Mouse (Mus musculus) neutrophil, adult 5-6 weeks (primary cell): Measurements from ENCODE around the gene Tbx18. TPM values are rescaled to one million over a fixed set of nuclear protein-coding genes. Genes with fewer than 3 reads are reported as not detected.

Experiments used
- ATAC-seq: fragments of 151-379, 151-347 bp; 2 replicates; pipeline ENCODE4 v1.8.0; 2017; ENCODE audit warnings: mild to moderate bottlenecking, moderate TSS enrichment; ENCODE audit not compliant: insufficient number of reproducible peaks, poor library complexity, low FRiP score, severe bottlenecking; ENCODE audit errors: extremely low read depth
- total RNA-seq: library from RNA; stranded (forward); fragments of 200-1000 nt; gene quantifications from 2 replicates; pipeline ENCODE4 v1.2.3, GENCODE M21; 2017

Gene Tbx18
- not detected in 2 replicates for total RNA-seq

- ATAC-seq: no peak
Measured at GRCm38 (mm10) chr9:87730961-87731535, at the start of gene Tbx18. Gene Tbx18, minus strand, starts transcription at chr9:87731260.

DNA sequence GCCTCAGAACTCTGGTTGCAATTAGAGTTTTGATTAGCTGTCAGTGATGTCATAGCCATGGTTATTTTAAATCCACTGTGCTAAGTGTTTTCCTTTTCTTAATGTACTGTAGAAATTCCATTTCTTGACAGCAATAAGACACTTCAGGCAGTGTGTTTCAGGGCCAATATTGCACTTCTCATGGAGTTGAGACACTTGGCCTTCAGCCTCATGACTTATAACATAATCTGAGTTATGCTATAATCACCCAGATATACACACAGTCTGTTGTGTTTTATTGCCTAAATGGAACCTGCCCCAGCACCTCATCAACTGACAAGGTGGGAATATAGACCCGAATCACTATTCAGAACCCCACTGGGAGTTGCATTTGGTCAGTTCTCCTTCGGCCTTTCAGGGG, 42.9 kb upstream of the Tbx18 start:
- no peak for ATAC-seq

- ATAC-seq: no peak
Measured at GRCm38 (mm10) chr9:87755621-87756020, 24.6 kb upstream of the Tbx18 start.

DNA sequence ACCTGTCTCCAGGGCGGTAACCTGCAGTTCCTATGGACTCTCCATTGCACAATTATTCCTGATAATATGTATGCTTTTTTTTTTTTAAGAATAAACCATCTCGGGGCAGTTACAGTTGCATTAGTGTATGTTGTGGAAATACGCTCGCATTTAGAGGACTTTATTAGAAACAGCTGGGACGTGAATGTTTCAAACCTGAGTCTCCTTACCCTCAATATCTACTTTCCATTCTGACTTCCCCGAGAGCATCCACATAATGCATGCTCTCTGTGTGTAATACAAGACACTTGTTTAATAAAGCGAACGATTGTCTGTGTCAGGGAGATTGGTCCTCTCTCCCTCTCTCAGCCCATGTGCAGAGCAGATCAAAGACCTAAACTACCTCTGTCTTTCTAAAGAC, 10.5 kb upstream of the Tbx18 start:
- ATAC-seq: no peak

GRCm38 (mm10) chr9:87740667-87741066, 9.6 kb upstream of the Tbx18 start:
- ATAC-seq: no peak

DNA sequence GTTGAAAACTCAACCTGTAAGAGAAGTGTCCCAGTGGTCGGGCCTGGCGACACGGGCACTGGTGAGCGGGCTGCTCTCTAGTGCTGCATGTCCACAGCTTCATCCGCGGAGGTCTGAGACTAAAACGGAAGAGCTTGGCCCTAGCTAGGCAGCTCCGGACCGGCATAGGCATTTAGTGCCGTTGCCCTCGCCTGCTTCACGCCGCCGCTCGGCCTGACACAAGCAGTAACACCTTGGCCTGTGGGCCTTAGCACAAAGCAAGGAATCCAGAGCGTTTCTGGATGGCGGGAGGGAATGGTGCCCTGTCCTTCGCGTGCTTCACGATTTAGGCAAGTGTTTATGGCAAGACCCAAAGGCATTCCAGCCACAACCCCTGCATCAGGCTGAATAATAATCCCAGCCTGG, 9.2 kb upstream of the Tbx18 start:
- ATAC-seq: no peak

DNA sequence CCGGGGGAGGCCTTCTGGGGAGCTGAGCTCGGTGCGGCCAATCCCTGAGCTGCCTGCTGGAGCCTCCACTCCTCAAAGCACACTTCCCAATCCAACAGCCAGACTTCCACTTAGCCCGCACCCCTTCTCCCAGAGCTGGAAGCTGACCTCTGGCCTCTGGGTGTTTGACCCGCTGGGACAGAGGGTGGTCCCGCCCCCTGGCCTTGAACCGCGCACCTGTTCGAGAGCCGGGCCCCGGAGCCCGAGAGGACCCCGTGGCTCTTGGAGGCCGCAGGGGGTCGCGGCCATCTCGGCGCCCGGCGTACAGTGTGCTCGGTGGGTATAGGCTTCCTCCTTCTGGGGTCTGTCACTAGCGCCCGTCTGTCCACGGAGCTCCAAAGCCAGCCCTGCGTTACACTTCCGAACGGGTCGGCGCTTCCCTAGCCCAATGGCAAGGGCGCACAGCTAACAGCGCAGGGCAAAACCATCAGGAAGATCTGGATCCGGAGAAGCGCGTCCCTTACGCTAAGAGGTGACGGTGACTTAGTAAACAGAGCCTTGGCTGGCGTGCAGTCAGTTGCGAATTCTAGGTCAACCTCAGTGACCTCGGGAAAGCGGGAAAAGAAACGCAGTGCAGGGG, 8.6 kb upstream of the Tbx18 start:
- ATAC-seq: no peak

DNA sequence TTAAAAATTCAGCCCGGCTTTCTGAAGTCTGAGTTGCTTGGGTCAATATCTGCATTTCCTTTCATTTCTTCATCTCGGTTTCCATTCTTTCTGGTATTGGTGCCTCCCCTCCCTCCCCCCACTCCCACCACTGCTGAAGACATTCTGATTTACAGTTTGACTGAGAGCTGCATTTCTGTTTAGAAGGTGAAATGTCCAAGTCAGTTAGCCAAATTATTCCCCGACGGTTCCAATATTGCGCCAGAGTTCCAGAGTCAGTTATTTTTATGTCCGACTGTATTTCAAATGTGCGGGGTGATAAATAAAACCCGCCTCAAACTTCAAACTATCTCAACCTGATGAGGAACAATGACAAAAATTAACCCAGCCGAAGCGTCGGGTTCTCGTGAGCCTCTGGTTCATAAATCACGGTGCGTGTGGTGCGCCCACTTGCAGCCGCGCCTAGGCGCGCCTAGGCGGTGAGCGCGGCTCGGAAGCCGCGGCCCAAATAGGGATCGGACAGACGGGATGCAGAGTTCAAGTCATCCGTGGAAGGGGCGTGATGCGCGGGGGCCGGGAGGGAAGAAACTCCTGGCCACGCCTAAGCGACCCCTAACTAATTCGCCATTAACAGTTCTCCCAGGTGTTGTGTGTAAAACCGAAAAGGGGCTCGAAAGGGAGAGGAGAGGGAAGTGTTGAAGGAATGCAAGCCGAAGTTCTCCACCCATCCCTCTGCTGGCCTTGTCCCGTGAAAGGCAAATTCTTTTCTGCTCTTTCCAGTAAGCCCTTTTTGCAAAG, 7.9 kb upstream of the Tbx18 start:
- no peak for ATAC-seq

DNA sequence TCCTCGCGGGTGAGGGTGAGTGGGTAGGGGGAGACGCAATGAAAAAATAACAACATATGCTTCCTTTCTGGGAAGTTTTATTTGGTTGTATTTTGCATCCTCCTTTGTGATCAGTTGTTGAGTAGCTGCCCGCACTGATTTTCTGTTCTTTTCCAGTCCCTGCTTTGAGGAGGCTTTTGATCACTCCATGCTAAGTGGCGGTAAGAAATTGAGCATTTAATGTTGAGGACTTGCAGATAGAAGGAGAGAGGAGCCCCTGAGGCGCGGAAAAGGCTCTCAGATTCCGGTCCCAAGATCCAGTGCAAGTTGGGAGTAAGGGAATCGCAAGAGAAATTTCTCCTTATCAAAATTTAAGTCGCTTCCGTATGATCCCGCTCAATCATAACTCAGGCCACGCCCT, 7.1 kb upstream of the Tbx18 start:
- no peak for ATAC-seq

DNA sequence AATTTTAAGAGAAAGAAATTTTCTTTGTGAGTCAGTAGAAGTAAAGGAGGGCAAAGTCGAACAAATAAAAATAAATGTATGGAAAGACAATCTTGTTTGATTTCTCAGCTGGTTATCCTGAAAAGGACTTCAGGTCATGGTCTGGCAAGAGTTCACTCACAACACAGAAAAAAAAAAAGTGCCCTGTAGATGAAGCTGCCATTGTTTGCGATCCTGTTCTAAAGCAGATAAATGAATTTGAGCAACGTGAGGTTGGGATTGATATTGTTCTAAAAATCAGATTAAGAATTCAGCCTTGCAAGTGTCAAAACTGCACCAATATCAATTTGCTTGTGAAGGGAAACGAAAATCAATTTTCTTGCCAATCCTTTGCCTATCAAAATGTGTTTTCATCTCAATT, 6.2 kb upstream of the Tbx18 start:
- no peak for ATAC-seq

DNA sequence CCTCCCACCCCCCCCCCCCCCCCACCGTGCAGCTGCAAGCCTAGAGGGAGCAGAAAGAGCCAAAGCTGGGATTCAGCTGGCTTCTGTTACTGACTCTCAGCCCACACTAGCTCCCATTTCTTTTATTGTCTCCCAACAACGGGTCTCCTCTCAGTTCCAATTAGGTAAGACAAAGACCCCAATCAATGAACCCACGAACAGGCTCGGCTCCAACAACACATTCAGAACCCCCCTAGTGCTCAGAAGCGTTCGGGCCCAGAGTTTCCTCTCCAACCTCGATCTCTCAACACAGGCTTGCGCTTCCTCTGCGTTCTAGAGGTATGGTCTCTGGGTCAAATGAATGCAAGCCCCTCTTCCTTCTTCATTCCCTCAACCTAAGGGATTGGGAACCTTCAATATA, 4.0 kb upstream of the Tbx18 start:
- no peak for ATAC-seq

- ATAC-seq: no peak
Measured at GRCm38 (mm10) chr9:87734631-87735030, 3.6 kb upstream of the Tbx18 start.

DNA sequence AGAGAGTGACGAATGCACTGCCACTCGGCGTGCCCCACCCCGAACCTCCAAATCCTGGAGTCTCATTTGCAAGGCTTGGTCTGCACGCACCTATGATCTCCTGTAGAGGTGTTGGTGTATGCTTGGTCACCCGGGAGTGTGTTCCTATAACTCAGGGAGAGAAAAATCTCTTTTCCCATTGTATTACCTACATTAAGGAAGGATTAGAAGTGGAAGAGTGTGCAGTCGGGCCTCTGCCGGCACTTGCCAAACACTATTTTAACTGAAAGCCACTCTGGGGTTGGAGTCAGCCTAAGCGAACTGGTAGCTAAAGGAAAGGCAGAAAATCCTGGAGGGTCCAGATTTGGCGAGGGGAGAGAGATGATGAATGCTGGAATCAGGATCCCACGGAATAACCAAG, 2.7 kb upstream of the Tbx18 start:
- no peak for ATAC-seq

DNA sequence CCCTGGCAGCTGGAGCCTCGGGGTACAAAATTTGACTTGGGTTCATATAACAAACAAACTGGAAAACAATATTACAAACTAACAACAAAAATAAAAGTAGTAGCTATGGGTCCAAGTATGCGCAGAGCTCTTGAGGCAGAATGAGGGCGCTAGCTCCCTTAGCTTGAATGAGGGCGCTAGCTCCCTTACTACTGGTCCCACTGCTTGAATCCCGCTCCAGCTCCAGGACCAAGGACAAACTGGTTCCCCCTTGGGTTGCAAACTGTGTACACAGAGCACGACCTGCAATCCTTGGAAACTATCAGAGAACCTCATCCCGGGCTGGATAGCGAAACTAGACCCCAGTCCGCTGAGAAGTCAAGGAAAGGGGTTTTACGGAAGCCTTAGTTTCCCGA, 2.2 kb upstream of the Tbx18 start:
- ATAC-seq: no peak

DNA sequence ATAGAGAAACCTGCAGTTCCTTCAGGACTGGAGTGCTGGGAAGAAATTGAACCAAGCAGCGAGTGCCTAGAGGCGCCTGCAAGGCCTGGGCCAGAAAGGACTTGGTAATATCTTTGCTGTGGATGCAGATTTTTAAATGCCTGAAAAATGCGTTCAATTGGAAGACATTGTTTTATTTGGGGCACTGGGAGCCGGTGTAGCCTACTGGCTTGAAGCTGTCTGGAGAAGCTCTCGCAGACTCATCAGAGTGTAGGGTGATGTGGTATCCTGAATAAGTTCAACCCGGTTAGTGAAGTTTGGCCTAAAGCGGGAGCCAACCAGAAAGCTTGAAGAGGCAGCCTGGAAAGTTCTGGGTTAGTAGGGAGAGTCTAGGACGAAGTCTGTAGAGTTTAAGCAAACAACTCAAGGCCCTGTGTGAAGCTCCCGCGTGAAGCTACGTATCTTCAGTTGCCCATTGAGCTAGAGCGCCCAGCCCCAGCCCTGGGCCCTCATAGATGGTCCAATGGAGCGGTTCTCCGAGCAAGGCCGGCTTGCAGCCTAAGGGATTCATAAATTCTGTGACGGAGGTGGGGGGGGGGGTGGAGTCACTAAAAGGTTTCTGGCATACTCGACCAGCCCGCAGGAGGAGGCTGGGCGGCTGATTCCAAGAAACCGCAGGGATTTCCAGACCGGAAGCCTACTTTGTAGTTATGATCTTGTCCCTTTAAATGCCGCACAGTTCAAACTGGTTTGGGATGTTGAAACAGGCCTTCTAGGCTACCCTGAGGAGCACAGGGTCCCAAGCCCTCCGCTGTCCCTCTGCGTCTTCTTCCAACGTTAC, 1.6 kb upstream of the Tbx18 start:
- ATAC-seq: no peak

DNA sequence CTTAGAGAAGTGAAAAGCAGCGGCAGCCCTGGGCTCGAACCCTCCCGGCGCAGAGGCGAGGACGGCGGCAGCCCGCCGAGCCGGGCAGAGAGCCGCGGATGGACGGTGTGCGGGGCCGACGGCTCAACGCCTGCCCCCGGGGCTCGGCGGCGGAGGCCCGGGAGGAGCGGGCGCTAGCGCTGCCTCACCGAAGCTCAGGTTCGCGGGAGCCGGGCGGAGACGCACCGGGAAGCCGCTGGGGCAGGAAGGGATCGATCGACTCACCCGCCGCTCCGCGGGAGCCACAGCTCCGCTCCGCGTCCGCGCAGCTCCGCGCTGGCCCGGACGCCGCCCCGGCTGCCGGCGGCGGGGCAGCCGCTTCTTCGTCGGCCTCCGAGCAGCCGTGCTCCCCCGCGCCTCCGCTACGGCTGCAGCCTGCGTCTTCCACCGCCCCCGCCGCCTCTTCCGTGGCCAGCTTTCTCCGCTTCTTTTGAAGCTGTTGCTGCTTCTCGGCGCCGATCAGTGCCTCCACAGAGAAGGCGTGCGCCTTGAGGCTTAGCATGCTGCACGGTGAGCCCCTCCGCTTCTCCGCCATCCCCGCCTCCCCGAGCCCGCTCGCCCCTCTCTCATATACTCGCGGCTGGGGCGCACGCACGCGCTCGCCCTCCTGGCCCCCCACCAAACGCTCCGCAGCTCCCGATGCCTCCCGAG, 644 bp downstream of the Tbx18 start:
- ATAC-seq: no peak

- 0 out of 2 replicates have a peak, but pooled peaks have one; percentile 1 for ATAC-seq
Measured at GRCm38 (mm10) chr9:87729316-87730270, 1.5 kb downstream of the Tbx18 start.

- no peak for ATAC-seq
Measured at GRCm38 (mm10) chr9:87728107-87728506, 3.0 kb downstream of the Tbx18 start.
